Mouse (Mus musculus): ENCODE measurements around the gene Rcan2. TPM values are rescaled to one million over a fixed set of nuclear protein-coding genes. Genes with fewer than 3 reads are reported as not detected.

Gene Rcan2
- polyA plus RNA-seq, 1 experiment from 2014 or later: 62.3 TPM

GRCm38 (mm10) chr17:43952219-43952618 lies 151.1 kb downstream of the Rcan2 start:
- peak overlapping the region; percentile 41 for H3K4me3 ChIP-seq (replicated peaks)
- peak overlapping the region; percentile 57 for H3K4me2 ChIP-seq (replicated peaks)
- H3K4me1 ChIP-seq (replicated peaks): peaks cover 25% of the 10 kb centered on the region
- peak overlapping the region; percentile 86 for H3K27ac ChIP-seq
- H3K9me3 ChIP-seq: no peaks in the 10 kb centered on the region
- no peaks in the 10 kb centered on the region for H3K36me3 ChIP-seq
- H3K27me3 ChIP-seq: no peaks in the 10 kb centered on the region
- H3K9ac ChIP-seq (replicated peaks): peak overlapping the region; percentile 61
- WGBS: 3% methylated on average over 5 of the region's 5 CpGs
- ATAC-seq: peak; percentile 57

DNA sequence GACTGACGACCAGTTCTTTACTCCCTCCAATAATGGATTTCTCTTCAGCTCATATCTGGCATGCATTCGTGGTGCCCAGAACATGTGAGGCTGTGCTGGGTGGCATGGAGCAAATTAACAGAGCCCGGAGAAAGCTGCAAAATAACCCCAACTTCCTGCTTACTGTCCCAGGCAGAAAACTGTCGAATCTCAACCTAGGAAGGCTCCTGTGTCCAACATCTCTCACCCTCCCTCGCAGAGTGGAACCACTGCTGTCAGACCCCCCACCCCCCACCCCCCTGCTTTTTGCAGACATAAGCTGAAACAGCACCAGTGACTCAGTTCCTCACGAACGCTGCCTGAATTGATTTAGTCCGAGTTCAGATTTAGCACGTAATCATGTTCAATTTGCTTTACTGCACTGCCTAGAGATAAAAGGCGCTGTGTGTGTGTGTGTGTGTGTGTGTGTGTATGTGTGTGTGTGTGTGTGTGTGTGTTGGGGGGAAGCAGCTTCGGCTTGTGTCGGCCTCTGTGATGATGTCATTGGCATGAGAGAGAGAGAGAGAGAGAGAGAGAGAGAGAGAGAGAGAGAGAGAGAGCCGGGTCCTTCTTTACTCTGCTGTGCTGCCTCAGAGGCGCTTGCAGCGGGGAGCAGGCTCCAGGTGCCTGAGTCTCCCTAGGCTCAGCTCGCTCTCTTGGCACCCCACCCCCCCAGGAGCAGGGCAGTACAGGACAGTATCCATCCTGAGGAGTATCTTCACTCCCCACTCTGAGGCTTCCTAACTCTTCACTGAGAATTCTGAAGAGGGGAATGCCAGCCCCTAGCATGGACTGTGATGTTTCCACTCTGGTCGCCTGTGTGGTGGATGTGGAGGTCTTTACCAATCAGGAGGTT lies 151.7 kb downstream of the Rcan2 start:
- no peaks in the 10 kb centered on the region for H3K36me3 ChIP-seq
- H3K4me3 ChIP-seq (replicated peaks): peak overlapping the region; percentile 41
- H3K4me1 ChIP-seq (replicated peaks): peaks cover 25% of the 10 kb centered on the region
- H3K27ac ChIP-seq: peak overlapping the region; percentile 86
- H3K9me3 ChIP-seq: no peaks in the 10 kb centered on the region
- peak overlapping the region; percentile 57 for H3K4me2 ChIP-seq (replicated peaks)
- H3K27me3 ChIP-seq: no peaks in the 10 kb centered on the region
- H3K9ac ChIP-seq (replicated peaks): peak overlapping the region; percentile 61
- ATAC-seq: peak; percentile 94
- WGBS: 29% methylated on average over 12 of the region's 17 CpGs

GRCm38 (mm10) chr17:43953535-43953918 lies 152.4 kb downstream of the Rcan2 start:
- no peaks in the 10 kb centered on the region for H3K27me3 ChIP-seq
- WGBS: 61% methylated on average over 10 of the region's 10 CpGs
- no peaks in the 10 kb centered on the region for H3K36me3 ChIP-seq
- peak overlapping the region; percentile 41 for H3K4me3 ChIP-seq (replicated peaks)
- no peaks in the 10 kb centered on the region for H3K9me3 ChIP-seq
- peak; percentile 40 for ATAC-seq
- H3K9ac ChIP-seq (replicated peaks): peak overlapping the region; percentile 61
- H3K4me1 ChIP-seq (replicated peaks): peaks cover 25% of the 10 kb centered on the region
- H3K4me2 ChIP-seq (replicated peaks): peak overlapping the region; percentile 57
- peak overlapping the region; percentile 86 for H3K27ac ChIP-seq

DNA sequence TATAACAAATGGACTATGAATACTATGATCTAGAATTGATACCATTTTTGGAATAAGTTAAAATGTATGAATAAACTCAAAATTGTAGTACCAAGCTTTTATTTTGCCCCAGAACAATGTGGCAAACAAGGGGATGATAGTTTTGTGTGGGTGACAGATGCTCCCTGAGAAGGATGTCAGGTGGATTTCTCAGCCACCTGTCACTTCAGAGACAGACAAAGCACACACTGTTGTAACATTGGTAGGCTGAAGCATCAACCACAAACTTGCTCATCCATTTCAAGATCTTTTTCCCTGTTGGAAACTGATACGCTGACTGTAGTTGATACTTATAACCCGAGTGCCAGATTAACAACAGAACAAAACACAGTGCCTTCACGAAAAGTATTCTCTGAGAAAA lies 158.6 kb downstream of the Rcan2 start:
- H3K27me3 ChIP-seq: no peaks in the 10 kb centered on the region
- no peak for ATAC-seq

GRCm38 (mm10) chr17:43969943-43970342 lies 168.8 kb downstream of the Rcan2 start:
- ATAC-seq: no peak
- Histone ChIP-seq H3K4me2 (replicated peaks) (no peak overlapping the region), H3K9ac (replicated peaks) (no peak overlapping the region), H3K9me3 (no peaks in the 10 kb centered on the region), H3K4me1 (replicated peaks) (no peaks in the 10 kb centered on the region), H3K4me3 (replicated peaks) (no peak overlapping the region), H3K27ac (no peak overlapping the region), H3K27me3 (no peaks in the 10 kb centered on the region), H3K36me3 (no peaks in the 10 kb centered on the region)
- WGBS: 94% methylated on average over 10 of the region's 10 CpGs

More for the DNA sequence above, 158.6 kb downstream of the Rcan2 start:
- Histone ChIP-seq H3K27ac (no peak overlapping the region), H3K4me3 (replicated peaks) (no peak overlapping the region), H3K4me2 (replicated peaks) (no peak overlapping the region), H3K36me3 (no peaks in the 10 kb centered on the region), H3K9me3 (no peaks in the 10 kb centered on the region), H3K9ac (replicated peaks) (no peak overlapping the region), H3K4me1 (replicated peaks) (no peaks in the 10 kb centered on the region)
- 81% methylated on average over 3 of the region's 3 CpGs for WGBS

DNA sequence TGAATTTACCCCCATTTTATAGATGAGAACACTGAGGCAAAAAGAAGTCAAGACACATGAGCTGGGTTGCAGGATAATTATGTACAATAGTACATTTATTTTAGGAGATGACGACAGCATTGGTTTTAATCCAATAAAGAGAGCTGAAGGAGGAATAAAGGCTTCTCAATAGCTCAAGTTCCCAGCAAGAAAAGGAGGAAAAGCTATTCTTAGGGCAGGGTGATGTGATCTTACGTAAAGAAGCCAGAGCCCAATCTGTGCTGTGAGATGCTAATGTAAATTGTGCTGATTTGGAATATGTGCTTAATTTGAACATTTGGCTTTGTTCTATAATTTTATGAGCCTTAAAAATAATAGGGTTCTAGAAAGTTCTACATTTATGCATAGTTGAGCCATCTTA lies 176.4 kb downstream of the Rcan2 start:
- Histone ChIP-seq H3K27me3 (no peaks in the 10 kb centered on the region), H3K27ac (no peak overlapping the region), H3K9ac (replicated peaks) (no peak overlapping the region), H3K36me3 (no peaks in the 10 kb centered on the region), H3K4me2 (replicated peaks) (no peak overlapping the region), H3K4me1 (replicated peaks) (no peaks in the 10 kb centered on the region), H3K9me3 (no peaks in the 10 kb centered on the region), H3K4me3 (replicated peaks) (no peak overlapping the region)
- ATAC-seq: no peak
- WGBS: 88% methylated on average over 2 of the region's 2 CpGs

GRCm38 (mm10) chr17:43979925-43980324 lies 178.8 kb downstream of the Rcan2 start:
- no peak for ATAC-seq
- H3K9ac ChIP-seq (replicated peaks): no peak overlapping the region
- H3K4me2 ChIP-seq (replicated peaks): no peak overlapping the region
- H3K4me3 ChIP-seq (replicated peaks): no peak overlapping the region
- 83% methylated on average over 3 of the region's 3 CpGs for WGBS
- H3K4me1 ChIP-seq (replicated peaks): no peaks in the 10 kb centered on the region
- no peaks in the 10 kb centered on the region for H3K36me3 ChIP-seq
- H3K27me3 ChIP-seq: no peaks in the 10 kb centered on the region
- no peak overlapping the region for H3K27ac ChIP-seq
- no peaks in the 10 kb centered on the region for H3K9me3 ChIP-seq

- H3K27ac ChIP-seq: no peak overlapping the region
- no peak for ATAC-seq
- 92% methylated on average over 1 of the region's 1 CpGs for WGBS
- no peaks in the 10 kb centered on the region for H3K36me3 ChIP-seq
- no peaks in the 10 kb centered on the region for H3K27me3 ChIP-seq
- H3K9me3 ChIP-seq: no peaks in the 10 kb centered on the region
- H3K4me3 ChIP-seq (replicated peaks): no peak overlapping the region
- H3K4me2 ChIP-seq (replicated peaks): no peak overlapping the region
- H3K4me1 ChIP-seq (replicated peaks): no peaks in the 10 kb centered on the region
- no peak overlapping the region for H3K9ac ChIP-seq (replicated peaks)
Measured at GRCm38 (mm10) chr17:43982505-43982904, 181.4 kb downstream of the Rcan2 start.

GRCm38 (mm10) chr17:43989334-43989945 lies 188.3 kb downstream of the Rcan2 start:
- Histone ChIP-seq H3K36me3 (no peaks in the 10 kb centered on the region), H3K4me3 (replicated peaks) (no peak overlapping the region), H3K27me3 (no peaks in the 10 kb centered on the region), H3K4me1 (replicated peaks) (peaks cover 22% of the 10 kb centered on the region), H3K9me3 (no peaks in the 10 kb centered on the region), H3K4me2 (replicated peaks) (no peak overlapping the region), H3K27ac (peak overlapping the region; percentile 70), H3K9ac (replicated peaks) (no peak overlapping the region; the same call in 1 of the 2 replicates)
- WGBS: 61% methylated on average over 5 of the region's 5 CpGs
- peak; percentile 55 for ATAC-seq

GRCm38 (mm10) chr17:43990957-43991383 lies 189.8 kb downstream of the Rcan2 start:
- H3K9me3 ChIP-seq: no peaks in the 10 kb centered on the region
- no peak overlapping the region for H3K27ac ChIP-seq
- no peak for ATAC-seq
- H3K4me3 ChIP-seq (replicated peaks): no peak overlapping the region
- 73% methylated on average over 10 of the region's 10 CpGs for WGBS
- H3K27me3 ChIP-seq: no peaks in the 10 kb centered on the region
- H3K9ac ChIP-seq (replicated peaks): no peak overlapping the region
- H3K4me2 ChIP-seq (replicated peaks): no peak overlapping the region
- no peaks in the 10 kb centered on the region for H3K36me3 ChIP-seq
- peaks cover 22% of the 10 kb centered on the region for H3K4me1 ChIP-seq (replicated peaks)

DNA sequence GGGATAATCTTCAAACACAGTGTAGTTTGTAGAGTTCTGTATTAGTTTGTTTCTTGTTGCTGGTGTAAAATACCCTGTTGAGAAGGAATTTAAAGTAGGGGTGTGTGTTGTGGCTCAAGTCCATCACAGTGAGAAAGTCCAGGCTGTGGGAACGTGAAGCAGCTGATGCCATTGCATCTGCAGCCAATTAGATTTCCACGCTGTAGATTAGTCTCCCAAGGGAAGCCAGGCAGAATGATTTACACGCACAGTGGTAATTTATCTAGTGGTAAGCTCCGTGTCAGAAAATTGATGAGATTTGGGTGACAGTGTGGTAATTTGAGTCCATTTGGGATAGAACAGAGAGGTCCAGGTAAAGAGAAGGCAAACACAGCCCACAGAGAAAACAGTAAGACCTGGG lies 192.9 kb downstream of the Rcan2 start:
- peak; percentile 67 for ATAC-seq
- peaks cover 22% of the 10 kb centered on the region for H3K4me1 ChIP-seq (replicated peaks)

GRCm38 (mm10) chr17:43997514-43997913 lies 196.4 kb downstream of the Rcan2 start:
- no peaks in the 10 kb centered on the region for H3K27me3 ChIP-seq
- H3K4me1 ChIP-seq (replicated peaks): peaks cover 12% of the 10 kb centered on the region
- 82% methylated on average over 7 of the region's 7 CpGs for WGBS
- no peak overlapping the region for H3K4me3 ChIP-seq (replicated peaks)
- no peaks in the 10 kb centered on the region for H3K36me3 ChIP-seq
- no peak overlapping the region for H3K4me2 ChIP-seq (replicated peaks)
- ATAC-seq: no peak
- H3K9ac ChIP-seq (replicated peaks): no peak overlapping the region
- no peaks in the 10 kb centered on the region for H3K9me3 ChIP-seq
- H3K27ac ChIP-seq: peak overlapping the region; percentile 52

More for the DNA sequence above, 192.9 kb downstream of the Rcan2 start:
- H3K27me3 ChIP-seq: no peaks in the 10 kb centered on the region
- no peak overlapping the region for H3K4me3 ChIP-seq (replicated peaks)
- no peaks in the 10 kb centered on the region for H3K9me3 ChIP-seq
- no peak overlapping the region for H3K27ac ChIP-seq
- no peak overlapping the region for H3K9ac ChIP-seq (replicated peaks)
- H3K36me3 ChIP-seq: no peaks in the 10 kb centered on the region
- H3K4me2 ChIP-seq (replicated peaks): no peak overlapping the region
- WGBS: 21% methylated on average over 4 of the region's 4 CpGs
